Mouse (Mus musculus) WW6 (cell line): ENCODE results near the gene 1700016D06Rik.

Experiments
- DNase-seq: peaks from one replicate; pipeline ENCODE4 v3.0.0-alpha.2; 2013; ENCODE audit warnings: low read depth, low spot score

Gene 1700016D06Rik

GRCm38 (mm10) chr8:11635611-11636081, 65.2 kb downstream of the 1700016D06Rik start, which contains the start of gene Ankrd10:
TSS of gene Ankrd10 (minus strand) at chr8:11635757.
- DNase-seq: peak; percentile 98

- peak; percentile 83 for DNase-seq
These were observed 65.8 kb downstream of the 1700016D06Rik start for GRCm38 (mm10) chr8:11635012-11635577.

- DNase-seq: no peak
These were observed 66.4 kb downstream of the 1700016D06Rik start for GRCm38 (mm10) chr8:11634331-11635011.

- no peak for DNase-seq
These were observed 67.4 kb downstream of the 1700016D06Rik start for GRCm38 (mm10) chr8:11633414-11633813.

- DNase-seq: no peak
These were observed 68.5 kb downstream of the 1700016D06Rik start for GRCm38 (mm10) chr8:11632406-11632805.

- DNase-seq: no peak
These were observed 71.7 kb downstream of the 1700016D06Rik start for GRCm38 (mm10) chr8:11629206-11629605.

- no peak for DNase-seq
These were observed 72.2 kb downstream of the 1700016D06Rik start for GRCm38 (mm10) chr8:11628506-11629132.

GRCm38 (mm10) chr8:11627717-11628116, 73.1 kb downstream of the 1700016D06Rik start:
- no peak for DNase-seq

GRCm38 (mm10) chr8:11625084-11625483, 75.8 kb downstream of the 1700016D06Rik start:
- no peak for DNase-seq

- no peak for DNase-seq
These were observed 81.8 kb downstream of the 1700016D06Rik start for GRCm38 (mm10) chr8:11619091-11619490.

- DNase-seq: no peak
These were observed 82.8 kb downstream of the 1700016D06Rik start for GRCm38 (mm10) chr8:11618063-11618462.

GRCm38 (mm10) chr8:11616294-11616693, 84.6 kb downstream of the 1700016D06Rik start:
- DNase-seq: no peak

- no peak for DNase-seq
These were observed 86.6 kb downstream of the 1700016D06Rik start for GRCm38 (mm10) chr8:11614126-11614835.

- no peak for DNase-seq
These were observed 92.0 kb downstream of the 1700016D06Rik start for GRCm38 (mm10) chr8:11608848-11609247.
